Mouse (Mus musculus) 3134 (cell line): ENCODE results near the gene Zrsr2.

Experiments
- DNase-seq: peaks from one replicate; pipeline ENCODE4 v3.0.0-alpha.2; 2011; ENCODE audit warnings: low spot score; ENCODE audit not compliant: insufficient read length; ENCODE audit errors: extremely low read depth

Gene Zrsr2

GRCm38 (mm10) chrX:163897354-163897753 lies 61.1 kb downstream of the Zrsr2 start:
- DNase-seq, result no peak

- DNase-seq, result no peak
These were observed 72.9 kb downstream of the Zrsr2 start for GRCm38 (mm10) chrX:163885539-163885981.
